Mouse (Mus musculus) layer of hippocampus, postnatal 10 days (tissue): ENCODE data around the gene Gm29289. TPM values are rescaled to one million over a fixed set of nuclear protein-coding genes. Genes with fewer than 3 reads are reported as not detected.
"Not testable (repeated sequence)": the region's sequence is repeated elsewhere in the genome, so short reads cannot be mapped to it uniquely, and the experiment has no call there.

Source experiments
- DNase-seq, 2 experiments: peaks; one replicate each; pipeline ENCODE4 v3.0.0; 2021; ENCODE audit warnings: low spot score in 2 of 2
- long read RNA-seq: library from polyadenylated mRNA; stranded (forward); transcript quantifications from one replicate; pipeline ENCODE4 v2.0.0, GENCODE M21; 2023
- total RNA-seq, 2 experiments: library from RNA; stranded (reverse); gene quantifications; 2 replicates each; pipeline ENCODE4 v1.2.3; 2021

Gm29289 gene
- not detected for total RNA-seq
- long read RNA-seq: 0 reads

DNA sequence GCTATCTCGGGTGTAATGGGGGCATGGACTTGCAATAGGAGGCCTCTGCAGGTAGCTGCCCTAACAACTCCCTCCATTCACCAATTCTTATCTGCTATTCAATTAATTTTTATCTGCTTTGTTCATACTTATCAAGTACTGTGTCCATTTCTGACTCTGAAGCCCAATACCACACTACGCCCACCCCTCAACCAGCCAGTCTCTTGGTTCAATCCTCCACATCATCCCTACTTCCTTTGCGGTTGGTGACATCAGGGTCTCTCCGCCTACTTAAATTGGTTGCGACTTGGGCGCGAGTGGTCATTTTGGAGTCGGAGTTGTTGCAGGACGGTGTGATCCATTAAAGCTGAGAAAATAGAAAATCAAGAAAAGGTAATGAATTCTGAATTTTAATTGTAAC lies at the start of gene Gm29289:
Gene Gm29289, plus strand, starts transcription at position 301 of the 400 bp plus-strand sequence.
- DNase-seq: not testable (repeated sequence)

DNA sequence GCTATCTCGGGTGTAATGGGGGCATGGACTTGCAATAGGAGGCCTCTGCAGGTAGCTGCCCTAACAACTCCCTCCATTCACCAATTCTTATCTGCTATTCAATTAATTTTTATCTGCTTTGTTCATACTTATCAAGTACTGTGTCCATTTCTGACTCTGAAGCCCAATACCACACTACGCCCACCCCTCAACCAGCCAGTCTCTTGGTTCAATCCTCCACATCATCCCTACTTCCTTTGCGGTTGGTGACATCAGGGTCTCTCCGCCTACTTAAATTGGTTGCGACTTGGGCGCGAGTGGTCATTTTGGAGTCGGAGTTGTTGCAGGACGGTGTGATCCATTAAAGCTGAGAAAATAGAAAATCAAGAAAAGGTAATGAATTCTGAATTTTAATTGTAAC lies 31.7 kb upstream of the Gm29289 start, which contains the start of gene Gm10352:
Gene Gm10352, plus strand, starts transcription at position 301 of the 400 bp plus-strand sequence.
- DNase-seq: not testable (repeated sequence)

Other genes starting within 250 kb of the Gm29289 start
- gene H2al2b, start 211.9 kb upstream of the Gm29289 start, total RNA-seq: not detected
- not detected for gene Gm4064, start 136.4 kb upstream of the Gm29289 start, total RNA-seq
- not detected for gene Rbmy, start 101.9 kb upstream of the Gm29289 start, total RNA-seq
- gene Gm10256, start 101.9 kb upstream of the Gm29289 start, total RNA-seq: not detected
- not detected for gene Gm10352, start 31.6 kb upstream of the Gm29289 start, total RNA-seq